Mouse (Mus musculus) monocyte, adult 5-6 weeks (primary cell): ENCODE measurements around the gene Ndufa8. TPM values are rescaled to one million over a fixed set of nuclear protein-coding genes. Genes with fewer than 3 reads are reported as not detected.

Experiments used
- ATAC-seq: fragments of 153-309, 156-312 bp; replicated peaks from 2 replicates; pipeline ENCODE4 v1.8.0; 2017; ENCODE audit warnings: mild to moderate bottlenecking; ENCODE audit not compliant: low TSS enrichment, insufficient number of reproducible peaks, severe bottlenecking, poor library complexity, low FRiP score
- total RNA-seq: library from RNA; stranded (forward); fragments of 200-1000, 200-491, 200-594 nt; gene quantifications from 3 replicates; pipeline ENCODE4 v1.2.3, GENCODE M21; 2017

The Ndufa8 gene
- 26.1 to 34.0 TPM (median 32.9 TPM) in 3 replicates for total RNA-seq

DNA sequence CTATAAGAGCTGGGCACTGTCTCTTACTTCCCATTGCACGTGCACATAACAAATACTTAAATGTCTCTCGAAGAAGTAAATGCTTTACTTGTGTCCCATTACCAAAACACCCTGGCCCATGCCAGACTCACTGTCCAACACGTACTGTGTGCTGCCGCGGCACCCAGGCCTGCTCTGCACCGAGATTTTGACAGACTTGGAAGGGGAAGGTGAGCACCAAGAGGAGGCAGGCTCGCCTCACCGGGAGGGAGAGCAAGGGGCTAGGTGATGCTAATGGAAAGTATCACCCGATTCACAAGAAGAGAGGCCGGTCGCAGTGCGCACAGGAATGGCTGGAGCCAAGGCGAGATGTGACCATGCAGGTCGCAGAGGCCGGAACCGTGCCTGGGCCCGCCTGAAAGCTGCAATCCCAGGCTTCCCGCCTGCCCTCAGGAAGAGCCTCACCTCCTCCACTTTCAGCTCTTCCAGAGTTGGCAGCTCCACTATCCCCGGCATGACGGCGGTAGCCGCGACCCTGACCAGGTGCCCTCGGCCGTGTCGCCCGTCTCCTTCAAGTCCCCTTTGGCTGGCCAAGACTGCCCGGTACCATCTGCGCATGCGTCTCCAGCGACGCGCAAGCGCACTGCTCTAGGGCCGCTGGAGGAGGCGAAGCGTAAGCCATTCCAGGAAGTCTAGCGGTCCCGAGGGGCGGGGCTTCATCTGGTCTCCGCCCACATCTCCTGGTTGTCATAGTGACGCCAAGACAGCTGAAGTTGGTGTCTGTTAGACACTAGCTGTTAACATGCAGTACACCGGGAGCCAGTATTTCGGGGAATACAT lies at the start of gene Ndufa8, which contains the start of gene Morn5:
Ndufa8 (minus strand) TSS at position 659 of the 819 bp plus-strand sequence.
Morn5 (plus strand) TSS at position 711 of the 819 bp plus-strand sequence.
- peak; percentile 95 for ATAC-seq

DNA sequence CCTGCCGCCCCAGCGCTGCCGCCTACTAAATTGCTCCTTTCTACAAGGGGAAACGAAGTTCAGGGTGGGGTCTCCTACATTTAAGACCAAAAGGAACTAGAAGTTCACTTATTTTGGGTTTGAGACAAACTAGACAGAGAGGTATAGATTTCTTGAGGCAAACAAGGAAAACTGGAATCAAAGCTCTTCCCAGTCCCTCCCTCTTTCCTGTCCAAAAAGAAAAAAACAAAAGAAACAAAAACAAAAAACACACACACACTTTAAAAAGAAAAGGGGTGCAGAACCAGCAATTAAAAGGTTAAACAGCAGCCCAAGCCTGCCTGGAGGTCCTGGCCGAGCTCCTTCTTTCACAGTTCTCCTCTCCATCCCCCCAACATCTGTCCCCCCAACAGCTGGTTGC lies 48.8 kb upstream of the Ndufa8 start:
- ATAC-seq, result no peak

DNA sequence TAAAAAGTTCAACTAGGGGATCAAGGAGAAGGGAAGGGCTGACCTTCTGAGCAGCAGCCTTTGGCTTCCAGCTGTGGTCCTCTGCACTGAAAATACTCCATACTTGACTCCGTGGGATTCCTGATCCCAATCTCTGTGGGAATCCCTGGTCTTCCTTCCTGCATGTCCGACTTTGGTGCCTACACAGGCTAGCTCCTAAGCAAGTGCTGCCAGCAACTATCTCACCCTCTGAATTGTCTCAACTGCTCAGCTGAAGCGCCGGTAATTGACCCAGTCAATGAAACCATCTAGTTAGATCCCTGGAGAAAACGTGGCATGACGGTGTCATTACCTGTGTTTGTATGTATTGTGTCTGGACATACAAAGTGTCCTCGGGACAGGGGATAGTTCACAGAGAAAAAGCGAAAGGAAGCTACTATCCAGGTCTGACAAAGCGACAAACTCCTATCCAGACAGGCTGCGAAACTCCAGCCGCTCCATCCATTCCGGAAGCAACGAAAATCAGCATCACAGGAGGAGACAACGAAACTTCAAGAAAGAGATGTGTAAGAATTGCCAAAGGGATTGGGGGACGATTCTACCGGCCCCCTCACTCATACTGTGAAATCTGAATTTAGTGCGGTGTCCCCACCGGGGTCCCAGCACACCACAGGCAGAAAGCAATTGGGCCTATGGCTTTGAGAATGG lies 48.1 kb upstream of the Ndufa8 start:
- ATAC-seq, result no peak

DNA sequence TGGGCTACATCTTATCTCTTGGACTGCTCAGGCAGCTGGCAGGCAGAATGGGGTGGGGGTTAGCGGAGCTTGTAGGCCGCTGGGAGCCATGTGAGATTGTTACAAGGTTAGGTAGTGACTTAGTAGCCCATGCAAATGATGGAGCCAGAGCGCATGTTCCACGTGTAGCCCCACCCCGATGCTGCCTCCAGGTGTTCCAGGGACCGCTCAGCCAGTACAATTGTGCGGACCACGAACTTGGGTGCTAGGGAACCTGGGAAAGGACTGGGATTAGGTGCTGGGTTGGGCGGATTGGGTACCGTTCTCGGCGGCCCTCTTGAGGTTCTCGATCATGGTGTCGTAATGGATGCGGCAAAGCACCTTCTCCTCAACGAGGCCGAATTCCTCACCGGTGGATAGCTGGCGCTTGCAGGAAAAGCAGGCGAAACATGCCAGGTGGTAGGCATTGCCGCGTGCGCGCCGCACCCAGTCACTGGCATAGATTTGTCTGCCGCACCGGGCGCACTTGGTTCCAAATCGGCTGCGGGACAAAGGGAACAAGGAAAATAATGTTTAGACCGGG lies 44.8 kb upstream of the Ndufa8 start:
- no peak for ATAC-seq

DNA sequence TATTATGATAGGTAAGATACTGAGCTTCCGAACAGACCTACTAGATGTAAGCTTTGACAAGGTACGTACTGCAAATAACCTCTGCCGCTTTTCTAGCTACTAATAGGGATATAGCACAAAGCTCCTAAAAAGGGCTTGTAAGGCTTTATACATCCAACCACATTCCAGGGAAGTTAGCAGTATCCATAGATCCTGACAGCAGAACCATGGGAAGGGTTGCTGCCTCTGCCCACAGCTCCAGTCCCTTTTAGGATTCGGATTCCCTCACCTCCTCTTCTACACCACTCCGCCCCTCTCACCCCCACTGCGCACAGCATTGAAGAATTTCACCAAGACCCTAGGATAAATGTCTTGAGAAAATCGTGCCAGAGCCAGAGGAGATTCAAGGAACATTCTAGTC lies 44.1 kb upstream of the Ndufa8 start:
- ATAC-seq, result no peak

DNA sequence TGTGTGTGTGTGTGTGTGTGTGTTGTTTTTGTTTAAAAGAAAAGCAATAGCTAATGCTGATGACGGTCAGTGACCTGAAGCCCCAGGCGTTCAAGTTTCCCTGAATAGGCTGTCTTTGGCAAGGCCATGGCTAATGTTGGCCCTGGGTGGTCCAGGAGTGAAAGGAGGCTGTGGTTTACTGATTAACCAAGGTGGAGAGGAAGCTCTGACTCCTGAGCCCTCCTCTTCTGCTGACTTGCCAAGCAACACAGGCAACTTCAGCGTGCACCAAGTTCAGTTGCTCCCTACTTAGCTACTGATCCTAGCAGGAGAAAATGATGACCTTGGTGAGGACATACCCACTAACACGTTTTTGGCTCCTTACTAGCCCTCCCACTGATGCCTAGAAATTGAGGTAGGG lies 43.5 kb upstream of the Ndufa8 start:
- no peak for ATAC-seq

DNA sequence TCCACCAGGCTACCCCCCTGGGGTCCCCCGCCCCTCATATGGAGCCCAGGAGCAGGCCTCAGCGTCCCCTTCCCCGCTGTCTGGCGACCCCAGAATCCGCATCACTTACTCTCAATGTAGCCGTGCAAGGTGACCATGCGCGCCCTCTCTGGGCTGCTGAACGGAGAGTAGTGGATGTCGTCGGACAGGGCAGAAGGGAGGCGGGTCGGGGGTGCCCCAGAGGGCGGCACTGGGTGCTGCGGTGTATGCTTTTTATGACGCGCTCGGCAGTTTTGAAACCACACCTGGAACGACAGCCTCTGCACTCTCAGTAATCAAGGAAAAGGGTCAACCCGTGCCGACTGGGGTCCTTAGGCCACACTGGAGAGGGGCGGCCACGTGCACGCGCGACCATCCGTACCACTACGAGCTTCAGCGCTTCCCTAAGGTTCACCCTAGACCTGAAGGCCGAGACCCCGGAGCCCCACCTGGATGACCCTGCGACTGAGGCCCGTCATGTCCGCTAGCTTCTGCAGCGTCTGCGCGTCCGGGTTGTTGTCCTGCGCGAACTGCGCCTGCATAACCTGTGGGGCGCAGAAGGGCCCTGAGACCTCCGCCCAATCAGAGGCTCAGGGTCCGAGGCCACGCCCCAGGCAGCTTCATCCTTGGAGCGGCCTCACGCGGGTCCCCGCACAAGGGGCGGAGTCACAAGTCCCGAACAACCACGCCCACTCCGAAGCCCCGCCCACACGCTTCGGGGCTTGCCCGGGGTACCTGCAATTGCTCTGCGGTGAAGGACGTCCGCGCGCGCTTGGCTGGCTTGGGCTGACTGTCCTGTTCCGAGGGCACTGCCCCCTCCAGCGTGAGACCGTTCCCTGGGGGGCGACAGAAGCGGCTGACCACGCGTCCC lies 41.9 kb upstream of the Ndufa8 start:
- no peak; the same call in 1 of the 2 replicates for ATAC-seq

DNA sequence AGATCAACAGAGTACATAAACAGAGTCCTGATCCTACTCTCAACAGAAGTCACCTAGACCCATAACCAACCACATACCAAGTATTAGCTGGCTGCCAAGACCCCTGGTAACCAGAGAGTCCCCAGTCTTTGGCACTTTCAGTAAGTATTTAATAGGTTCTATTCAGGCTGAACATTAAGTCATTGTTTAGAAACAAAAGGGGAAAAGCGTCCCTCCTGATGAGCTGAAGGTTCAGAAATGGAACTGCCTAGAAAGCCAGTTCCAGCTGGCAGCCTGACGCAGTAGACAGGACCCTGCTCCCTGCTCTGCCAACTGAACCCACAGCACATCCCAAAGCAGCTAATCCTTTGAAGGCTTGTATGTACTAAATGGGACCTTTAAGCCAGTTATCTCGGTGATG lies 40.0 kb upstream of the Ndufa8 start:
- no peak for ATAC-seq

DNA sequence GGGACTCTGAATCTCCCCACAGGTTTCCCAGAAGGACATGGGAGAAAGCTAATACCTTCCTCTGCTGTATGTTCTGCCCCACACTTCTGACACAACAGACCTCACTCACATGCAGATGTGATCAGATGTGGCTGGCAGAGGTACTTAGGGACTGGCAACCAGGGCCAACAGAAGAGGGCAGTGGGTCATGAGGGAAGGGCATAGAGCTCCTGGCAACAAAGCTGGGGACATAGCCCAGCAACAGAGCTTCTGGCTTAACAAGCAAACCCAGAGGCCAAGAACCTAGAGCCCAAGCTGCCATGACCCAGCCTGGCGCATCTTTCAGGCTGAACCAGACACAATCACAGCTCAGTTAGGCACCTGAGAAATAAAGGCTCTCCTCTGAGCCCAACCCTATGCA lies 35.8 kb upstream of the Ndufa8 start:
- ATAC-seq, result no peak

DNA sequence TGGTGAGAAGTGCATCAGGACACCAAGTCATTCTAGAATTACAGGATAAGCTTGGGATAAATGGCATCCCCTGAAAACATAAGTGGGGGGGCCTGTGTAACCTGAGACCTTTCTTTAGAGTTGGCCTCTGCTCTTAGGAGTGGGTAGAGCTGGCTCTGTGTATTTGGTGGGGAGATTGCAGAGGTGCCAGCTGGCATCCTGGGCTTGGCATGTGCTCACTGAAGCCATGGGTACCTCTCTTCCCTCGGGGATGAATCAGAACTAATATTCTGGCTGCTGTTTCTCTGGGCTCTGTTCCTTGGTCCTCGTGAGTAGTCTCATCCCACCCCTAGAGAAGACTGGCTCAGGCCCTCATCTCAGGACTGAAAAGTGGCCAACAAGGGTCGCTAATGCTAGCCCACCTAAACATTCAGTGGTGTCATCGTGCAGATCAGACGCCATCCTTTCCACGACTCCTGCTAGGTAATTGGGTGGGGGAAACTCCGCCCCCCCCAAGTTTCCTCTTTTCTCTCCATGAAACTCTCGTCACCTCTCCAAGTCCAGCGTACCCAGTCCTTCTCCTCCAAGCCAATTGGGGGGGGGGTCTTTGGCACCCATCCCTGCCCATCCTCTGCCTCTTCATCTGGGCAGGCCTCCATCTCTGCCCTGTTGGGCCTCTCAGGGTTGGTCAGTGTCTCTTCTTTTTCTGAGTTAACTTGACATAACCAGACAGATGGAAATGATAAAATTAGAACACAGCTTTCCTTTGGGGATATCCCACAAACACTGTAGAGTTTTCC lies 33.8 kb upstream of the Ndufa8 start:
- ATAC-seq, result no peak

DNA sequence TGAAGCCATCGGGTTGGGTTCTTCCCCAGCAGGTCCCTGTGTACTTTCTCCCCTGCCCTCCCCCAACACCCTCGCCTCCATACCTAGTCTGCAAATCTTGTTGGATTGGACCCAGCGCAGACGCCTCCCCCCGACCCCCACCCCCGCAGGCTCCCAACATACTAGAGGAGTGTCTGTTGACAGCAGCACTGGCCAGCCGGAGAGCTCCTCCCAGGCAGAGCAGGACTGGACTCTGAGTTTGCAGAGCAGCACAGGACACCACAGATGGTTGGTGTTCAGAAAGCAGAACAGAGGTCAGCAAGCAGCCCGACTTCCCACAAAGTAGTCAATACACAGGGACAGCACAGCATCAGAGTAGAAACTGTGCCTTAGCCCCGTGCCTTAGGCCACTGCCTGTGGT lies 32.2 kb upstream of the Ndufa8 start:
- ATAC-seq, result no peak

DNA sequence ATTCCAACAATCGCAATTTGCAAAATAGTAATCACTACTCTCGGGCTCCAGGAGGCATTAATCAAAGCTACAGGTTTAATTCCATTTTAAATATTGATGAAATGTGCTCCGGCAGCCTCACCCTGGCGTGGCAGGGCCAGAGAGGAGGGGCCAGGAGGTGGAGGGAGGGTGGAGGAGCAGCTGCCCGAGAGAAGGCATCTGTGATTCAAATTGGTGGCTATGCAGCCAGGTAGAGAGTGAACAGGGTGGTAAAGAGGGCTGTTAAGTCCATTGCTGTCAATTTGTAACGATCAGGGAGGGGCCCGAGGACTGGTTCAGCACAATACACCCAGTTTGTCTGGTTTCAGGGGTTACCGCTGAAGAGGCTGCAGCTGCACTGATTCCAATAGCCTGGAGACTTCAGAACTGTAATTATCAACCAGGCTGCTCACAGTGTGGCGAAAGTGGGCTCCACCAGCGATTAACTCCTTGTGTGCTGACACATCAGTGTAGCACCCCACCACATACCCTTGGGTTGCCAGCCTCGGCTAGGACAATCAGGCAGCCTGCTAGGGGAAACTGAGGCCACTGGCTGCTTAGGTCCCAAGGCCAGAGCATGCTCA lies 28.1 kb upstream of the Ndufa8 start:
- ATAC-seq, result no peak

DNA sequence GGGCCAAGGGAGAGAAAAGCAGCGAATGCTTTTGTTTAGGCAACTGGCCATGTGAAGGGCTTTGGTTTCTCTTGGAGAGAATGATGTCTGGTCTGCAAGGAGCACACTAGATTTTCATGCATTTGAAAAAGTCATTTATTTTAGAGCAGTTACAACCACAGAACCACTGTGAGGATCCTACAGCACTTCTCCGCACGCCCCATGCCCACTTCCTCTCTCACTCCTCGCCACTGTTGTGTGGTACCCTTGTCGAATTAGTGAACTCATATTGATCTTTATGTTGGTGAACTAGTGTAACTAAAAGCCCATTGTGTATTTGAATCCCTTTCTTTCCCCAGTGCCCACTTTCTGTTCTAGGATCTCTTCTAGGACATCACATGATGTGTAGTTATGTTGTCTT lies 26.0 kb upstream of the Ndufa8 start:
- ATAC-seq, result no peak

DNA sequence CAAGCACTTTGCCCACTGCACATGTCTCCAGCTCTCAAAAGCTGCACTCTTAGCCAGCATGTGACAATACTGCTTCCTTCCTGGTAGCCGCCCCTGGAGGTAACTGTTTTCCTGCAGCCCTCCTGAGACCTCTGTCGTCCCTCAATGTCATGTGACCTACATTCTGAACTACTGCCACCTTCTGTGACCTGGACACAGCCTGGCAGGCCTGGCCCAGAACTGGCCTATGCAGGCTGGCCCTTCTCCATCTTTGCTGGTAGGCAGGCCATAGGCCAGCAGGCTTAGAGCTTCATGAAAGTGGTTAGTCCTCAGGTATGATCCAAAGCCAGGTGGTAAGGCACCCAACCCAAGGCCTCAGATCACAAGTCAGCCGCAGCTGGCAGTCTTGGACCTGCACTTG lies 24.6 kb upstream of the Ndufa8 start:
- ATAC-seq, result no peak

DNA sequence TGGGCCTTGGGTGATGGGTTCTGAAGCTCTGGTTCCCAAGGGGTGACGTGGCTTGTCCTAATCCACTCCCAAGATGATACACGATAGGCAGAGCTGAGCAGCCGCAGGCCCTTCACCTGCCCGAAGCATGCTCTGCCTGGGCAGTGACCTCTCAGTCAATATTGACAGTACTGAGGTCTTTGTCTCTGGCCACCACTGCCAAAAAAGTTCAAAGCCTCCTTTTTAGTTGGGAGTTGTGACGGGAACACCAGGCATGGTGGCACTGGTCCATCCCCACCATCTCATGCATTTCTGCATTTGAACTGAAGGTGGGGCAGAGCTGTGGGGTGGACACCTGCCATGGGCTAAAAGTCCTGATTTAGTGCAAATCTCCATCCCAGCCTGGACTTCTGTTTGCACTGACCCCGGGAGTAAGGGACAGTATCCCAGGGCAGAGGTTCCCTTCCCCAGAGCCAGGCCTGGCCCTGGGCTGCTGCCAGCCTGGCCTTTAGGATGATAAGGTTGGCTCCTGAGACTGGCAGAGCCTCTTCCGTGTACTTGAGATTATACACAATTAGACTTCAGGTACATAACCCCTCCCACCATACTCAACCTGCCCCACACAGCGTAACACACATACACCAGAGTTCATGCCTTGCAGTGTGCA lies 22.6 kb upstream of the Ndufa8 start:
- ATAC-seq, result no peak

DNA sequence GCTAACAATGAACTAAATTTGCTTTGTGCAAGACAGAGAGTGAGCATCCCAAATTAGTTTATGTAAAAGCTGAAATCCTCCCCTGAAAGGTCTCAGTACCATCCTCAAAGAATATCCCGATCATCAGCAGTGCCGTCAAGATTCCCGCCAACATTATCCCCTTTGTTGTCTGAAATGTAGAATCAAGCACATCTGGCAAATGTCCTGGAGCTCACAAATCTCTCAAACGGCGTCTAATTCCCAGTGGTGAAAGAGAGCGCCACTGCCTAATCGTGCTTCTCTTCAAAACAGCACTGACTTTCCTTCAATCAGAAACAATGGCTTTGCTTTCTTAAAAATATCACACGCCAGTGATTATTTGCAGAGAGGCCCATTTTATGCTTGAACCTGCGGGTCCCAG lies 17.9 kb upstream of the Ndufa8 start:
- ATAC-seq, result no peak

DNA sequence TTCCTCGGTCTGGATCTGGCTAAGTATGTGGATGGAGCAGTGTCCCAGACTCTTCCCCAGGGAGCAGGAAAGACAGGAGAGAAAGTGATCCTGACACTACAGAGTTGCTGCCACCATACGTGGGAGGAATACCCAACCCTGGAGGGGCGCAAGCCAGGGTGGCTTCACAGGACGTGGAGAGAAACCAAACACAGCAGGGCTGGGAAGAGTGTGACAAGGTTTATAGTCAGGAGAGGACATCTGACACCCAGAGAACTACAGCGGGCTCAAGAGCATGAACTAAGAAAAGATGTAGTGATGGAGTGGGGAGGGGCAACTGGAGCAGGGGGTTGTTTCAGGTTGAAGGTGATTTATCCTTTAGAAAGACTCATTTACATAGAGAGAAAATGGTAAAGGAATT lies 12.2 kb upstream of the Ndufa8 start:
- no peak for ATAC-seq
